Mouse (Mus musculus) embryonic facial prominence, embryonic 10.5 days (tissue): ENCODE data around the gene Atp5e. TPM values are rescaled to one million over a fixed set of nuclear protein-coding genes. Genes with fewer than 3 reads are reported as not detected.

Source experiments
- DNase-seq: peaks from one replicate; pipeline ENCODE4 v3.0.0-alpha.2; 2017; ENCODE audit warnings: low spot score
- H3K27ac ChIP-seq: fragments of 300-500 bp; sonication (generic); replicated peaks from 2 replicates; pipeline ENCODE4 v1.5.1; 2016; ENCODE audit warnings: mild to moderate bottlenecking
- H3K27me3 ChIP-seq: fragments of 300-500 bp; sonication (generic); replicated peaks from 2 replicates; pipeline ENCODE4 v1.6.1; 2016; ENCODE audit warnings: low read depth, mild to moderate bottlenecking; ENCODE audit not compliant: poor library complexity, severe bottlenecking
- H3K36me3 ChIP-seq: fragments of 300-500 bp; sonication (generic); replicated peaks from 2 replicates; pipeline ENCODE4 v1.6.1; 2016; ENCODE audit warnings: mild to moderate bottlenecking, moderate library complexity
- H3K4me1 ChIP-seq: fragments of 300-500 bp; sonication (generic); 2 replicates; pipeline ENCODE4 v1.6.1; 2016
- H3K4me3 ChIP-seq: fragments of 300-500 bp; sonication (generic); 2 replicates; pipeline ENCODE4 v1.5.1; 2016; ENCODE audit warnings: mild to moderate bottlenecking, moderate library complexity
- H3K9me3 ChIP-seq: fragments of 300-500 bp; sonication (generic); 2 replicates; pipeline ENCODE4 v1.6.1; 2016; ENCODE audit warnings: mild to moderate bottlenecking
- WGBS: fragments of 180-500 bp; shearing (Covaris S2); methylation state at CpG from one replicate; pipeline ENCODE4 v1.1.7; 2016; 5-methylcytosine and 5-hydroxymethylcytosine counted together
- polyA plus RNA-seq: library from polyadenylated mRNA; unstranded; fragments of >200 nt; fragmentation: Nextera tagmentation; extraction: Ambion mirVana; gene quantifications from 2 replicates; pipeline ENCODE4 v1.2.1, GENCODE M21; 2016

Gene Atp5e
- 555 and 612 TPM in 2 replicates for polyA plus RNA-seq

DNA sequence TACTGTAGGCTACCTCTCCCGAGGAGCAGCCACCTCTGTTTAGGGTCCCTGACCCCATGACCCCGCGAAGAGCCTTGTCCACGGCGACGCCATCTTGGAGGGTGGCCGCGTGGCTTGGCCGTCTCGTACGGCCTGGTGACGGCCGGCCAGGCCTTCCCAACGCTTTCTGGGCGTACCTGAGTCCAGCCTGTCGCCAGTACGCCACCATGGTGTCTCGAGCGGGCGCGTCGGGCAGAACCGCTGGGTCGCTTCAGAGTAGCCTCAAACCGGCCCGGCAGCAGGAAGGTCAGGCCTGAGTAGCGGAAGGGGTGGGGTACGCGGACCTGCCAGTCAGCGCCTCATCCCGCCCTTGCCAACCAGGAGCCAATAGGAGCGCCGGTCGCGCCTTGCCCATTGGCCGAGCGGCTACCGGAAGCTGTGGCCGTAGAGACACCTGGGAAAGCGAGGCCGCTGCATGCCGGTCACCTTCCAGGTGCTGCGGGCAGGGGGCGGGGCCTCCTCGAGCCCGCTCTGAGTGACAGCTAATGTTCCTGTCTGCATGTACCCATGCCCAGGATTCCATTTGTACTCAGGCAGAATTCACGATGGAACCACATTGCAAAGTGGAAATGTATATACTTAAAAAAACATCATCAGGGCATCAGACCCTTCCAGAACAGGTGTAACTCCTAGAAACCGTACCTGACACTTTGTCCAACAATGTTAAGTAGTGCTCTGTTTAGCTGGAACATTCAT, at the start of gene Atp5e:
Atp5e (minus strand) TSS at position 317 of the 735 bp plus-strand sequence.
- H3K36me3 ChIP-seq, result peaks cover 76% of the 10 kb centered on the region
- peaks cover 18% of the 10 kb centered on the region for H3K4me1 ChIP-seq

DNA sequence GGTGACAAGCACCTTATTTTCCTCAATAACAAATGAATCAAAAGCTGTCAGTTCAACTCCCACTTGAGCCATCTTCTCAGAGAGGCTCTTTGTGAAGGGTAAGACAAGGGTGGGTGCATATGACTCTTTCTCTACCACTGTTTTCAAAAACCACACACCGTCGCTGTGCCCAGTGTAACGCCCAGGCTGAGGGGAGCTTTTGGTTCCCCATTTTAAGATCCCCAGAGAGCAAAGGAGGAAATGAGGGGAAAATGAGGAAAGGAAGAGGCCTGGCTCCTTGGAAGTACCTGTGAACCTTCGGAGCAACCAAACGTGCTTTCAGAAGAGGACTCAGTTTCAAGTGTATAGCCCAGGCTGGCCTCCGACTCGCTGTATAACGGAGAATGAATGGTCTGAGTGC, 45.9 kb upstream of the Atp5e start:
- no peaks in the 10 kb centered on the region for H3K36me3 ChIP-seq
- 93% methylated on average over 8 of the region's 8 CpGs for WGBS
- no peaks in the 10 kb centered on the region for H3K27me3 ChIP-seq
- DNase-seq, result no peak
- no peak overlapping the region for H3K27ac ChIP-seq
- H3K9me3 ChIP-seq, result no peaks in the 10 kb centered on the region
- 0 out of 2 replicates have a peak, but pooled peaks cover 2% of the 10 kb centered on the region for H3K4me1 ChIP-seq
- no peak overlapping the region for H3K4me3 ChIP-seq

More for the DNA sequence above, at the start of gene Atp5e:
- DNase-seq, result peak; percentile 97
- Histone ChIP-seq H3K9me3 (no peaks in the 10 kb centered on the region), H3K4me3 (peak within 1 kb of the TSS; percentile 88), H3K27me3 (no peaks in the 10 kb centered on the region), H3K27ac (peak within 1 kb of the TSS; percentile 97)
- 3% methylated on average over 48 of the region's 48 CpGs for WGBS

DNA sequence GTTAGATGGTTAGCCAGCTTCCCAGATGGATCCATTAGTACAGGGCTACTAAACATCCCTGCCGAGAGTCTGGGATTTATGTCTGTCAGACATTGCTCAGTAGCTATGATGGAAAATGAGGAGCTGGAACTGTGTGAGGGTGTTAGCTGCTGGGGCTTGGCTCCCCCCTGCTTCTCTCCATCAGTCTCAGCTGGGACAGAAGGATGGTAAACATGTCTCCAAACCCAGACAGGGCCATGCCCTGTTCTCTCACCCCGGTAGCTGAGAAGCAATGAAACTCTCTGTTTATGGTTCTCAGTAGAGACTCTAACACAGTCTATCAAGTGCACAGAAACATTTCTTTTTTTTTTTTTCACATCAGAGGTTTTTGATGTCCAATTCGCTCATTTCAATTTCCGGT, 44.1 kb upstream of the Atp5e start:
- DNase-seq, result no peak
- no peak overlapping the region for H3K27ac ChIP-seq
- peaks cover 3% of the 10 kb centered on the region; the same call in 1 of the 2 replicates for H3K4me1 ChIP-seq
- WGBS, result 90% methylated on average over 4 of the region's 4 CpGs
- no peaks in the 10 kb centered on the region for H3K36me3 ChIP-seq
- no peaks in the 10 kb centered on the region for H3K9me3 ChIP-seq
- H3K4me3 ChIP-seq, result no peak overlapping the region
- no peaks in the 10 kb centered on the region for H3K27me3 ChIP-seq

DNA sequence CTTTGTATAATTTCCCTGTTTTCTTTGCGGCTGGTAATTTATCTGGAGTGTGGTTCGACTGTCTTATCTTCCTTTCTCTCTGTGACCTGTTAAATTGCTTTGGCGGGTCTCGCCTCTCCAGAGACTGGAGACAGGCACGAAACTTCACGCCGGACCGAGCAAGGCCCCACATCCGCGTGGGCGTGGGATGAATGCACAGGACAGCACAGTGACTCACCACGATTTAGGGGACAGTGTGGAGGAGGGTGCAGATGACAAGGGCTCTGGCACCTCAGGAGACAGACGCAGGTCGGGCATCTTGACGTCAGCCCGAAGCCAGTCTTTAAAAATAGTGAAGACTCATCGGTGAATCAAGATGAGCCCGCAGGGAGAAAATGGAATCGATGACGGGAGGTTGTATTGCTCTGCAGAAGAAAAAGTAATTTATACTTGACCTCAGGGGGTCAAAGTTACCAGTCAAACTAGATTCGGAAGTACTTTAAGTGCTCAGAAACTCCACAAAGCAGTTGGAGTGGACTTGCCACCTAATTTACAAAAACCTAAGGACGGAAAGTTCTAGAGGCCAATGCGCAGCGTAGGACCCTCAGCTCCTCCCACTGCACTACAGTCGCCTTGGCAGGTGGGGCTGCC, 39.0 kb upstream of the Atp5e start:
- DNase-seq, result no peak
- Histone ChIP-seq H3K36me3 (no peaks in the 10 kb centered on the region), H3K4me3 (no peak overlapping the region), H3K4me1 (peaks cover 12% of the 10 kb centered on the region), H3K27ac (no peak overlapping the region), H3K27me3 (no peaks in the 10 kb centered on the region), H3K9me3 (no peaks in the 10 kb centered on the region)
- 83% methylated on average over 25 of the region's 25 CpGs for WGBS

DNA sequence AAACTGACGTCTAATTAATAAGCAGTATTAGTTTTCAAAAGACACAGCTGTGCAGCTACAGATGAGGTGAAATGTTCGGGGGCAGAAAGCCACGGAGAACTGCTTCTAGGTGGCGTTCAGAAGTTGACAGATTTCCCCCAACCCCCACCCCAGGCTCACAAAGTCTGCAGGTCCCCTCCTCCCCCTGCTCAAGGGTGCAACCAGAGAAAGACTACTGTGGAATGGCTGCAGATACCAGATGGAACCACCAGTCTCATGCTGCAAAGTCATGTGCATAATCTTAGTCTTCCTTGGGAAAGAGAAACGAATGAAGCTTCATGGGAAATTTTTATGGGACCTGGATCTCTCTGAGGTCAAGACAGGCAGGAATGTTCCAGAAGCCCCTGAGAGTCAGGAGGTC, 38.4 kb upstream of the Atp5e start:
- 61% methylated on average over 5 of the region's 5 CpGs for WGBS
- Histone ChIP-seq H3K27me3 (no peaks in the 10 kb centered on the region), H3K4me1 (peaks cover 12% of the 10 kb centered on the region), H3K36me3 (no peaks in the 10 kb centered on the region), H3K9me3 (no peaks in the 10 kb centered on the region), H3K27ac (no peak overlapping the region), H3K4me3 (no peak overlapping the region)
- peak; percentile 16 for DNase-seq

DNA sequence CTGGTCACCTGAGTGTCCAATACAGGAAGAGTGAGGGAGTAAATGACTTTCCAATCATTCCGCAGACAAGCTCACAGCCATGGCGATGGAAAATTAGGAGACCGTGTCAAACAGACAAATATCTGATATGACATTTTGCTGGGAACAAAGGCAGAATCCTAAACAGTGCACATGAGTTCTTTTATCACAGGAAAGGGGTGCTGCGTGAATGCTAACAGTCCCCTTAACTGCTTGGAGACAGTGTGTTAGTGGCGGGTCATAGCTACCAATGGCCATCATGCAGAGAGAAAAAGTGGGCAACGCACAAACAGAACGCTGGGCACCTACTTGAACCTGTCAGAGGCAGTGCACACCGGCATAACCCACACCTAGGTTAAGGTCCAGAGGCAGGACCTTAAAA, 37.6 kb upstream of the Atp5e start:
- H3K9me3 ChIP-seq, result no peaks in the 10 kb centered on the region
- 92% methylated on average over 8 of the region's 8 CpGs for WGBS
- no peaks in the 10 kb centered on the region for H3K27me3 ChIP-seq
- H3K4me1 ChIP-seq, result peaks cover 12% of the 10 kb centered on the region
- H3K27ac ChIP-seq, result no peak overlapping the region
- no peak overlapping the region for H3K4me3 ChIP-seq
- H3K36me3 ChIP-seq, result no peaks in the 10 kb centered on the region
- no peak for DNase-seq

DNA sequence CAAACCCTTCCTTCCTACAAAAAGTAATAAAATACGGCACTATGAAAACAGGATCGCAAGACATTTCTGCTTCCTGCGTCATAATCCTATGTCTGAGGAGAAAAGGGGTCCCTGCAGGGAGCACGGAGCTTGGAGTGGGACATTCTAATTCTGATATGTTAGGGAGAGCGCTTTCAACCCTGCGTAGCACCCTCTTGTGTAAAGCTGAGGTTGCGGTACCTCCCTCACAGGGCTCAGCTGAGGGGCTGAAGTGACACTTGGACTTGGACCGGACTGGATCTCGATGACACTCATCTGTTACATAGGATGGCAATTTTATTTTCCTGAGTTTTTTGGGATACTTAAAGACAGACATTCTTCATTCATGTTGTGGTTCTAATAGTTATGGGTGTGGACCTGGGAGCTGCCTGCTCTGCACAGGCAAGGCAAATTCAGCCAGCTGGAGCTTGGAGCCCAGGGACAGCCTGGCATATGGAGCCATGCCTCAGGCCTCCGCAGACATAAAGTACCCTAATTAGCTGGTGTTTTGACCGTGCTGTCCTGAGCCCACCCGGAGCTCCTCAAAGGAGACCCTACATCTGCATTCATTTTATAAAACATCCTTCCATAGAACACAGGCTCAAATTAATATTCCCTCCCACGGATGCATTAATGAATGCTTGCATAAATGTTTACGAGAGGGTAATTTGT, 37.1 kb upstream of the Atp5e start:
- H3K36me3 ChIP-seq, result no peaks in the 10 kb centered on the region
- no peak overlapping the region for H3K27ac ChIP-seq
- no peak overlapping the region for H3K4me3 ChIP-seq
- 83% methylated on average over 14 of the region's 14 CpGs for WGBS
- no peaks in the 10 kb centered on the region for H3K27me3 ChIP-seq
- DNase-seq, result no peak
- H3K9me3 ChIP-seq, result no peaks in the 10 kb centered on the region
- peaks cover 12% of the 10 kb centered on the region for H3K4me1 ChIP-seq

DNA sequence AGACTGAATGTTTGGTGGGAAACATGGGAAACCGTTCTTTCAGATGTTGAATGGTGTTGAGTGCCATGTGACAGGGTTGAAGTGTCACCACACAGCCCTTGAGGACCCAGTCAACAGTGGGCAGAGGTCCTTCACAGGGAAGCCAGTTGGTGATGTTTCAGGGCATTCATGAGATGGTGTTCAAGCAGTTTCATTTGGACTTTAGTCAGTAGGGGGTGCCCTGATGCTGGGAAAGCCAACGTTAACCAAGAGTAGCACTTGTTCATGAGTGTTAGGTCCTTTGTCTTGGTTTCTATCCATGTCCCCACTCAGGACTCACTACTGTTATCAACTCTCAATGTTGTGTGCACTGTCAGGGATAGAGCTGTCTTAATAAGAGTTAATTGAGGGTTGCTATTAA, 29.0 kb upstream of the Atp5e start:
- no peak for DNase-seq
- Histone ChIP-seq H3K4me3 (no peak overlapping the region), H3K27ac (no peak overlapping the region), H3K27me3 (no peaks in the 10 kb centered on the region), H3K4me1 (no peaks in the 10 kb centered on the region), H3K9me3 (no peaks in the 10 kb centered on the region), H3K36me3 (no peaks in the 10 kb centered on the region)
- 71% methylated on average over 2 of the region's 2 CpGs for WGBS

DNA sequence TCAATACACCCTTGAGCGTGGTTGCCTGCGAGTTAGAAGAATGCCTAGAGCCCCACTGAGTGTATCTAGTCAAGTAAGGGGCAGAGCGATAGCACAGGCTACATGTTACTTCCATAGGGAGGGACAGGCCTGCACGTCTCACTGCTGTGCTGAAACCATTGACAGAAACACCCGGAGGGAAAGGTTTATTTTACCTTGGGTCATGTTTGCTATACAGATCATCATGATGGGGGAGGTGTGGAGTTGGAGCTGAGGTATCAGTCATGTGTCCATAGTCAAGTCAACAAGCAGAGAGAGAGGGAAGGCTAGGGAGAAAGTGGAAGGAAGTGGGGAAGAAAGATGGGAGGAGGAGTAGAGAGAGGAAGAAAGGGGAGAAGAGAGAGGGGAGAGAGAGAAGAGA, 23.1 kb upstream of the Atp5e start:
- Histone ChIP-seq H3K27ac (no peak overlapping the region), H3K9me3 (no peaks in the 10 kb centered on the region), H3K4me3 (no peak overlapping the region), H3K36me3 (no peaks in the 10 kb centered on the region), H3K4me1 (no peaks in the 10 kb centered on the region), H3K27me3 (no peaks in the 10 kb centered on the region)
- no peak for DNase-seq
- WGBS, result 85% methylated on average over 5 of the region's 5 CpGs

DNA sequence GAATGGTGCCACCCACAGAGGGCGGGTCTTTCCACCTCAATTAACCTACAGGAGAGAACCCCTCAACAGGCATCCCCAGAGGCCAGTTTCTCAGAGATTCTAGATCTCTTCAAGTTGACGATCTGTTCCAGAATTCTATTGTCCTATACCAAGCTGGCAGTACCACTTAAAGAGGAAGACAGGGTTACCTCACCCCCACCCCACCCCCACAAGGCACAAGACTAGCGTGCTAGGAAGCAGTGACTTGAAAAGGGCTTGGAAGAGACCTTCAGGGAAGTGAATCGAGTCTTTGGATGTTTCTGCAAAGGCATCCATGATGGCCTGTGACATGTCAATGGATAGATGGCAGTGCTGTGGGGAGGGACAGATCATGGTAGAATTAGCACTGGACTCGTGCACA, 14.8 kb upstream of the Atp5e start:
- H3K9me3 ChIP-seq, result no peaks in the 10 kb centered on the region
- no peaks in the 10 kb centered on the region for H3K27me3 ChIP-seq
- DNase-seq, result no peak
- H3K36me3 ChIP-seq, result no peaks in the 10 kb centered on the region
- H3K27ac ChIP-seq, result no peak overlapping the region
- no peak overlapping the region for H3K4me3 ChIP-seq
- WGBS, result 79% methylated on average over 5 of the region's 5 CpGs
- H3K4me1 ChIP-seq, result peaks cover 4% of the 10 kb centered on the region; the same call in 1 of the 2 replicates

DNA sequence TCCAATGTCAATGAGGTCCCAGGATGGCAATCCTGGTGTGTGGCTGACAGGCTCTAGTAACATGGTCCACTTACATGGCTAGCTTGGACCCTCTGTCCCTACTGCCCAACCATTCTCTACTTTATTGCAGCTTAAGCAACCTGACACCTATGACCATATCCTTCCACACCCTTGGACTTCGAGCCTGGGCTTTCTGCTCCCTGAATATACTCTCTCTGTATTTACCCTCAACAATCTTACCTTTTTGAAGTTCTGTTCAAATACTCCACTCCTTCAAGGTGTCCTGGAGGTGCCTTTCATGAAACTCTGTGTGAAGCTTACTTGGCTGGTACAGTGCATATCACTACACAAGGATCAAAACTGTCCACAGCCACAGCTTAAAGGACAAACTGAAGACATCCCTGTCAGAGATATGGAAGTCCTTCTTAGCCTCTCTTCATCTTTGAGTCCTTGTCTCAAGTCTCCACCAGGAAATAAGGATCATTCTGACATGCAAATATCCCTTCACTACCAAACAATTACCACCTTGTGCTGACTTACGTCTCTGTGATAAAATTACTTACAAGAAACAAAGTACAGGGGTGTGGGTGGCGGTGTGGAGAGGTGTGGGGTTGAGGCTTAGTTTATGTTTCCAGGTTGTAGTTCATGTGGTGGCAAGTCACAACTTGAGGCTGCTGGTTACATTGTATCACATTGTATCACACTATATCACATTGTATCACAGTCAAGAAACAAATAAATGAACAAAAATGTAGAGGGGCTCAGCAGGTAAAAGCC, 13.8 kb upstream of the Atp5e start:
- DNase-seq, result no peak
- H3K4me3 ChIP-seq, result no peak overlapping the region
- no peak overlapping the region for H3K27ac ChIP-seq
- no peaks in the 10 kb centered on the region for H3K36me3 ChIP-seq
- H3K4me1 ChIP-seq, result peaks cover 11% of the 10 kb centered on the region
- no peaks in the 10 kb centered on the region for H3K9me3 ChIP-seq
- H3K27me3 ChIP-seq, result no peaks in the 10 kb centered on the region
- 84% methylated on average over 3 of the region's 3 CpGs for WGBS

DNA sequence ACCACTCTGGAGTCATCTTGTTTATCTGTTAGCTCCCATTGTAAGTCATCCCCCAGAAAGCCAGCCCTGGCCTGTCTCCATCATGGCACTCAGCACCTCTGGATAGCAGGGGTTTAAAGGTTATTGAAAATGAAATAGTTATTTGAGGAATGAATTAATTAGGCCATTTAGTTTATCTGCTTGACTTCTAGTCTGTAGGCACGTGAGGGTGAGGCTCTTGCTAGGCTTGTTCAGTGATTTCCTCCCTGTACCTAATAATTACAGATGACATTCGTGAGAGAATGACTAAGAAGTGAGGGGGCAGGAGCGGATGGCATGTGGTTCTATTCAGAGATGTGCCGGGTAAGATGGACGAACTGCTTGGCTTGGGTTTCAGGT, 9.6 kb upstream of the Atp5e start:
- Histone ChIP-seq H3K4me1 (peaks cover 18% of the 10 kb centered on the region), H3K27me3 (no peaks in the 10 kb centered on the region), H3K36me3 (peaks cover 35% of the 10 kb centered on the region), H3K4me3 (peak overlapping the region; percentile 67), H3K9me3 (no peaks in the 10 kb centered on the region), H3K27ac (peak overlapping the region; percentile 86)
- DNase-seq, result no peak
- WGBS, result 72% methylated on average over 5 of the region's 5 CpGs
